ENCODE assay signal across 8 mouse cellular contexts in the genomic region with DNA sequence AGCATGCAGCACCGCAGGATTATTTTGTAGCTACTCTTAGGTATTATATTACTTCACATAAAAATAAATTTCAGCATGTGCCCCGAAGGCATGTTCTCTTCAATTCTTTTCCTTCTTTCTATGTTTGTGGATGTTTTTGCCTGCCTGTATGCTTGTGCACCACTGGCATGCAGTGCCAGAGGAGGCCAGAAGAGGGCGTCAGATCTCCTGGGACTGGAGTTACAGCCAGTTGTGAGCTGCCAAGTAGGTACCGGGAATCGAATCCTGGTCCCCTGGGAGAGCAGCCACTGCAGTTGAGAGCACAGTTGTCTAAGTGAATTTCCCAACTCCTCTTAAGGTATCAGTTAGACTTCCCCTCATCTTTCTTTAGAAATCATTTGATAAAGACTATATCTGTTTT. TPM values are rescaled to one million over a fixed set of nuclear protein-coding genes. Genes with fewer than 3 reads are reported as not detected.
DNase-seq lines count a peak whose midpoint lies in the region; ATAC-seq and TF ChIP-seq lines count a peak whose summit lies in the region.

No protein-coding gene starts in this region.

- H3K27ac ChIP-seq in layer of hippocampus, adult 2 months = peak overlapping the region; percentile 99; the same call in 1 of the 2 replicates
- H3K27ac ChIP-seq in brown adipose tissue, adult 24 weeks (replicated peaks; ENCODE audit: low read depth, low read length) = peak overlapping the region; percentile 92
- H3K27ac ChIP-seq in macrophage = peak overlapping the region; percentile 97
- no peak overlapping the region for H3K27ac ChIP-seq in midbrain, embryonic 11.5 days (ENCODE audit: low read depth, low read length)

- no peak overlapping the region for H3K9ac ChIP-seq in midbrain, embryonic 11.5 days (ENCODE audit: low read length)

- H3K36me3 ChIP-seq in macrophage (ENCODE audit: inconsistent target) = peaks cover 11% of the 10 kb centered on the region; the same call in 1 of the 2 replicates
- no peaks in the 10 kb centered on the region for H3K36me3 ChIP-seq in midbrain, embryonic 11.5 days (ENCODE audit: control insufficient read depth, insufficient read depth, low read length)

- H3K4me2 ChIP-seq in midbrain, embryonic 11.5 days = no peak overlapping the region

- no peak for ATAC-seq in CD4-positive, CD25-positive, alpha-beta regulatory T cell, adult 4 months
- no peak for ATAC-seq in midbrain, embryonic 11.5 days (ENCODE audit: low FRiP score)

- H3K9me3 ChIP-seq in midbrain, embryonic 11.5 days (ENCODE audit: control insufficient read depth, low read length) = no peaks in the 10 kb centered on the region

- peaks cover 47% of the 10 kb centered on the region for H3K79me2 ChIP-seq in macrophage (ENCODE audit: inconsistent target)

- H3K4me1 ChIP-seq in brown adipose tissue, adult 24 weeks (ENCODE audit: control insufficient read depth, insufficient read depth, insufficient read length, low read length) = peaks cover 23% of the 10 kb centered on the region
- H3K4me1 ChIP-seq in midbrain, embryonic 11.5 days (ENCODE audit: control insufficient read depth, insufficient read depth, low read length) = peaks cover 20% of the 10 kb centered on the region

- peak; percentile 74 for TF ChIP-seq CTCF in layer of hippocampus, adult 2 months (conservative IDR thresholded peaks at IDR 0.05)

- no peaks in the 10 kb centered on the region for H3K27me3 ChIP-seq in midbrain, embryonic 11.5 days (ENCODE audit: control insufficient read depth, insufficient read depth, low read length)

- DNase-seq in CD4-positive, CD25-positive, alpha-beta regulatory T cell, adult 2 months (ENCODE audit: low read depth, low spot score) = peak; percentile 68
- DNase-seq in layer of hippocampus, adult 2 months (ENCODE audit: low spot score in 2 of 2) = no peak
- DNase-seq in layer of hippocampus, postnatal 14 days (ENCODE audit: low spot score in 2 of 2) = no peak
- DNase-seq in gastrocnemius, adult 8-10 months (ENCODE audit: low spot score in 2 of 2) = no peak
- DNase-seq in midbrain, embryonic 11.5 days (ENCODE audit: low spot score, missing footprints) = no peak

- no peak overlapping the region for H3K4me3 ChIP-seq in layer of hippocampus, adult 2 months
- H3K4me3 ChIP-seq in brown adipose tissue, adult 24 weeks (ENCODE audit: insufficient read depth, low read depth, low read length) = no peak overlapping the region
- H3K4me3 ChIP-seq in macrophage (ENCODE audit: inconsistent target) = no peak overlapping the region
- H3K4me3 ChIP-seq in midbrain, embryonic 11.5 days (ENCODE audit: low read depth, low read length) = no peak overlapping the region

- 97% methylated on average over 5 of the region's 5 CpGs for WGBS in macrophage (ENCODE audit: missing documents)
- 93% methylated on average over 5 of the region's 5 CpGs for WGBS in midbrain, embryonic 11.5 days

RNA-seq across cellular contexts. Expression of gene Sec14l1, which starts 1.6 kb away (rescaled TPM):
- 10 to 100 TPM; 11.9 to 18.9 TPM for polyA plus RNA-seq in CD4-positive, CD25-positive, alpha-beta regulatory T cell, adult 4 months (2017; shearing (Covaris generic))
- total RNA-seq in layer of hippocampus, adult 2 months (2021) = 100 to 1,000 TPM; 226 to 239 TPM
- 100 to 1,000 TPM; 171 to 174 TPM for total RNA-seq in layer of hippocampus, postnatal 14 days (2021)
- polyA plus RNA-seq in brown adipose tissue, adult 24 weeks (2012; ENCODE audit: insufficient read depth, insufficient read length, missing spikeins) = 35.4 and 37.4 TPM in 2 replicates
- total RNA-seq in macrophage (2018; cell fraction: chromatin; rRNA removed) = 100 to 1,000 TPM in 16 of 26 experiments, 10 to 100 TPM in 10; 25.1 to 225 (median 124) TPM
- total RNA-seq in macrophage (2018; cell fraction: cytosol; rRNA removed) = 100 to 1,000 TPM in 18 of 26 experiments, 10 to 100 TPM in 8; 50.1 to 156 (median 113) TPM
- 100 to 1,000 TPM in 13 of 26 experiments, 10 to 100 TPM in 13; 32.0 to 183 (median 99.2) TPM for total RNA-seq in macrophage (2018; cell fraction: nucleus; rRNA removed)
- 81.5 to 112 TPM (median 87.8 TPM) in 3 replicates for polyA plus RNA-seq in macrophage (2018)
- 10 to 100 TPM; 42.6 to 56.1 (median 50.7) TPM for total RNA-seq in gastrocnemius, adult 8-10 months (2022)
- polyA plus RNA-seq in midbrain, embryonic 11.5 days (2014; fragmentation: Nextera tagmentation; extraction: Ambion mirVana) = 32.4 and 36.7 TPM in 2 replicates
